Mouse (Mus musculus): ENCODE results near the gene Gm21887.
"Not testable (repeated sequence)": the region's sequence is repeated elsewhere in the genome, so short reads cannot be mapped to it uniquely, and the experiment has no call there.

The Gm21887 gene

GRCm38 (mm10) chrX:169983401-169984165 is 25.9 kb upstream of the Gm21887 start:
- ATAC-seq (ENCODE audit: low TSS enrichment): not testable (repeated sequence)

GRCm38 (mm10) chrX:169984331-169984730 is 25.1 kb upstream of the Gm21887 start:
- ATAC-seq (ENCODE audit: low TSS enrichment): not testable (repeated sequence)

GRCm38 (mm10) chrX:169984853-169985252 is 24.6 kb upstream of the Gm21887 start:
- ATAC-seq (ENCODE audit: low TSS enrichment): not testable (repeated sequence)

- not testable (repeated sequence) for ATAC-seq (ENCODE audit: low TSS enrichment)
Measured at GRCm38 (mm10) chrX:169985796-169986195, 23.7 kb upstream of the Gm21887 start.

- ATAC-seq (ENCODE audit: low TSS enrichment): peak; percentile 79
Measured at GRCm38 (mm10) chrX:169986519-169987367, 22.7 kb upstream of the Gm21887 start.

- ATAC-seq (ENCODE audit: low TSS enrichment): 0 out of 2 replicates have a peak, but pooled peaks have one; percentile 1
Measured at GRCm38 (mm10) chrX:169987368-169987837, 22.1 kb upstream of the Gm21887 start.

- ATAC-seq (ENCODE audit: low TSS enrichment): 0 out of 2 replicates have a peak, but pooled peaks have one; percentile 2
Measured at GRCm38 (mm10) chrX:169988571-169989218, 20.8 kb upstream of the Gm21887 start.

GRCm38 (mm10) chrX:169989219-169989595 is 20.3 kb upstream of the Gm21887 start:
- ATAC-seq (ENCODE audit: low TSS enrichment): 0 out of 2 replicates have a peak, but pooled peaks have one; percentile 8

GRCm38 (mm10) chrX:169989691-169990631 is 19.5 kb upstream of the Gm21887 start:
- ATAC-seq (ENCODE audit: low TSS enrichment): not testable (repeated sequence)

- ATAC-seq (ENCODE audit: low TSS enrichment): not testable (repeated sequence)
Measured at GRCm38 (mm10) chrX:169991128-169991873, 18.2 kb upstream of the Gm21887 start.

GRCm38 (mm10) chrX:169992086-169992930 is 17.2 kb upstream of the Gm21887 start:
- not testable (repeated sequence) for ATAC-seq (ENCODE audit: low TSS enrichment)

GRCm38 (mm10) chrX:169992951-169993547 is 16.4 kb upstream of the Gm21887 start:
- not testable (repeated sequence) for ATAC-seq (ENCODE audit: low TSS enrichment)

- ATAC-seq (ENCODE audit: low TSS enrichment): not testable (repeated sequence)
Measured at GRCm38 (mm10) chrX:169994011-169994865, 15.2 kb upstream of the Gm21887 start.

GRCm38 (mm10) chrX:169994866-169995711 is 14.4 kb upstream of the Gm21887 start:
- ATAC-seq (ENCODE audit: low TSS enrichment): not testable (repeated sequence)

GRCm38 (mm10) chrX:169995909-169996521 is 13.4 kb upstream of the Gm21887 start:
- ATAC-seq (ENCODE audit: low TSS enrichment): not testable (repeated sequence)

GRCm38 (mm10) chrX:169996926-169997325 is 12.5 kb upstream of the Gm21887 start:
- ATAC-seq (ENCODE audit: low TSS enrichment): not testable (repeated sequence)

Data from frontal cortex, adult (tissue).